In the genomic region with DNA sequence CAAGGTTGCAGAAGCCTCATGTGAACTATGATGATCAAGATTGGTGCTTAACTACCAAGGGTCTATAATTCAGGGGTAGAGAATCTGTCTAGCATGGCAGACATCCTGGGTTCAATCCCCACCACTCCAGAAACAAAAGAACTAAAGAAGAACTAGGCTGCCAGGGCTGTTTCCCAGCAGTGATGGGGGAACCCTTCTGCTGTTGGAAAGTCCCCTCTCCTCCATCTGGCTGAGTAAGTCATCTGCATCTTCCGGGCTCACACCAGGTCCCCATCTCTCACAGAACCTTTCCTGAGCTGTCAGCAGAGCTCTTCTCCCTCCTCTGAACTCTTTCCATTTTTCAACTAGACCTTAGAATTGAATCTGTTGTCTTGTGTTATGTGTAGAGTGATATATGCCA, we compare ENCODE assay signal across 24 mouse cellular contexts. TPM values are rescaled to one million over a fixed set of nuclear protein-coding genes. Genes with fewer than 3 reads are reported as not detected.
DNase-seq lines count a peak whose midpoint lies in the region; ATAC-seq lines count a peak whose summit lies in the region.
"Had no signal": no experiment of that assay in that cellular context is flagged by ENCODE, and none has a peak within 500 bp of the region (broad histone marks: within the 10 kb centered on the region; RNA-seq: fewer than 3 reads in every experiment).

No protein-coding gene starts in this region.

- H3K9ac ChIP-seq in hindbrain, embryonic 12.5 days = no peak overlapping the region
- H3K9ac ChIP-seq: forebrain, embryonic 13.5 days; hindbrain, embryonic 14.5 days; intestine, embryonic 15.5 days had no signal

- no peak overlapping the region for H3K4me3 ChIP-seq in hindbrain, embryonic 12.5 days
- H3K4me3 ChIP-seq: forebrain, embryonic 10.5 days; forebrain, embryonic 13.5 days; hindbrain, embryonic 10.5 days; intestine, embryonic 15.5 days had no signal

- intact Hi-C loops in heart, postnatal 25 days (cut with DNase I) = no loop called here

- H3K4me2 ChIP-seq in hindbrain, embryonic 12.5 days (replicated peaks) = no peak overlapping the region
- H3K4me2 ChIP-seq: forebrain, embryonic 13.5 days; heart, embryonic 11.5 days; hindbrain, embryonic 14.5 days; intestine, embryonic 15.5 days had no signal

- no peaks in the 10 kb centered on the region for H3K36me3 ChIP-seq in hindbrain, embryonic 12.5 days
- H3K36me3 ChIP-seq: forebrain, embryonic 10.5 days; hindbrain, embryonic 10.5 days; intestine, embryonic 15.5 days had no signal

- H3K4me1 ChIP-seq in hindbrain, embryonic 12.5 days = peaks cover 6% of the 10 kb centered on the region

- DNase-seq in A20 (ENCODE audit: low read depth, low spot score) = peak; percentile 71
- peak; percentile 77 for DNase-seq in induced T-regulatory cell, adult 2 months (ENCODE audit: low read depth)
- no peak for DNase-seq in heart, postnatal 25 days (ENCODE audit: low spot score)
- DNase-seq in cerebellum, adult 18-20 months = no peak
- DNase-seq: adrenal gland, adult 8-10 months; adrenal gland, postnatal 25 days; B cell, adult 2 months; cerebellum, adult 11-12 months; cerebellum, adult 9-10 months; cerebellum, postnatal 14 days; gastrocnemius, postnatal 14 days; heart, adult 11 months; heart, postnatal 36 days; kidney, adult 11 months had no signal

- WGBS in hindbrain, embryonic 12.5 days = 100% methylated on average over 1 of the region's 1 CpGs

- H3K9me3 ChIP-seq in hindbrain, embryonic 12.5 days (replicated peaks) = no peaks in the 10 kb centered on the region
- H3K9me3 ChIP-seq: forebrain, embryonic 10.5 days; forebrain, embryonic 13.5 days; hindbrain, embryonic 10.5 days; intestine, embryonic 15.5 days had no signal

- H3K27ac ChIP-seq in hindbrain, embryonic 12.5 days = no peak overlapping the region
- H3K27ac ChIP-seq: forebrain, embryonic 10.5 days; forebrain, embryonic 13.5 days; hindbrain, embryonic 10.5 days; hindbrain, embryonic 14.5 days; hindbrain, postnatal 0 days; intestine, embryonic 15.5 days had no signal

- no peaks in the 10 kb centered on the region for H3K27me3 ChIP-seq in hindbrain, embryonic 12.5 days
- H3K27me3 ChIP-seq: forebrain, embryonic 13.5 days; intestine, embryonic 15.5 days had no signal

- peak; percentile 83 for ATAC-seq in CD4-positive, CD25-positive, alpha-beta regulatory T cell, adult 4 months
- ATAC-seq in hindbrain, embryonic 12.5 days (ENCODE audit: low FRiP score) = no peak
- ATAC-seq: forebrain, embryonic 13.5 days; forebrain, embryonic 16.5 days; hindbrain, postnatal 0 days; intestine, embryonic 15.5 days had no signal

RNA-seq across cellular contexts. Expression of gene Myo1e, which starts 45.9 kb away (rescaled TPM):
- 10 to 100 TPM; 32.1 to 54.1 TPM for polyA plus RNA-seq in CD4-positive, CD25-positive, alpha-beta regulatory T cell, adult 4 months (2017; shearing (Covaris generic))
- total RNA-seq in heart, postnatal 25 days (2021) = 10 to 100 TPM; 10.6 to 12.2 TPM
- 16.2 and 17.9 TPM in 2 replicates for polyA plus RNA-seq in hindbrain, embryonic 12.5 days (2016; fragmentation: Nextera tagmentation; extraction: Ambion mirVana)

Comparison
In these comparisons a context has a peak if more than half of its experiments do, and no peak if none do; other contexts are left out.
1. DNase-seq: peak in A20 (single experiment) and induced T-regulatory cell, adult 2 months (single experiment); none in heart, postnatal 25 days (single experiment) and cerebellum, adult 18-20 months (0 of 2).